Mouse (Mus musculus): ENCODE results near the gene Igf1. TPM values are rescaled to one million over a fixed set of nuclear protein-coding genes. Genes with fewer than 3 reads are reported as not detected.

The Igf1 gene
- 10 to 100 TPM; 17.1 to 17.5 TPM for total RNA-seq (2021)
- long read RNA-seq, experiment 1, full-length matches to known transcripts: 2 of 3 reads
- long read RNA-seq, experiment 1, partial matches to known transcripts: 1 of 3 reads
- long read RNA-seq, experiment 1, other reads (novel, unspliced or antisense): 0 of 3 reads
- long read RNA-seq, experiment 2, full-length matches to known transcripts: 4 of 12 reads
- long read RNA-seq, experiment 2, partial matches to known transcripts: 0 of 12 reads
- long read RNA-seq, experiment 2, other reads (novel, unspliced or antisense): 8 of 12 reads

GRCm38 (mm10) chr10:87858013-87858806 lies at the start of gene Igf1:
TSS of gene Igf1 (plus strand) at chr10:87858265.
- intact Hi-C loops (cut with DNase I): loop anchor here (10.0 kb wide), 2 partner anchors 267 to 447 kb away; no protein-coding TSS in a partner anchor
- DNase-seq (ENCODE audit: low spot score in 2 of 2): no peak

GRCm38 (mm10) chr10:87812157-87813072 lies 45.6 kb upstream of the Igf1 start:
- intact Hi-C loops (cut with DNase I): no loop called here
- DNase-seq (ENCODE audit: low spot score in 2 of 2): no peak

GRCm38 (mm10) chr10:87813073-87813590 lies 44.9 kb upstream of the Igf1 start:
- peak; percentile 26 to 41 for DNase-seq (ENCODE audit: low spot score in 2 of 2)
- intact Hi-C loops (cut with DNase I): no loop called here

GRCm38 (mm10) chr10:87816861-87817260 lies 41.2 kb upstream of the Igf1 start:
- peak; percentile 4 to 6 for DNase-seq (ENCODE audit: low spot score in 2 of 2)
- intact Hi-C loops (cut with DNase I): no loop called here

GRCm38 (mm10) chr10:87817786-87818185 lies 40.3 kb upstream of the Igf1 start:
- no peak for DNase-seq (ENCODE audit: low spot score in 2 of 2)
- intact Hi-C loops (cut with DNase I): no loop called here

GRCm38 (mm10) chr10:87821906-87822305 lies 36.2 kb upstream of the Igf1 start:
- no peak for DNase-seq (ENCODE audit: low spot score in 2 of 2)
- intact Hi-C loops (cut with DNase I): no loop called here

GRCm38 (mm10) chr10:87830012-87830411 lies 28.1 kb upstream of the Igf1 start:
- intact Hi-C loops (cut with DNase I): no loop called here
- DNase-seq (ENCODE audit: low spot score in 2 of 2): no peak

- intact Hi-C loops (cut with DNase I): no loop called here
- no peak for DNase-seq (ENCODE audit: low spot score in 2 of 2)
These were observed 27.4 kb upstream of the Igf1 start for GRCm38 (mm10) chr10:87830639-87831038.

GRCm38 (mm10) chr10:87832101-87832500 lies 26.0 kb upstream of the Igf1 start:
- no peak for DNase-seq (ENCODE audit: low spot score in 2 of 2)
- intact Hi-C loops (cut with DNase I): no loop called here

- intact Hi-C loops (cut with DNase I): no loop called here
- no peak for DNase-seq (ENCODE audit: low spot score in 2 of 2)
These were observed 18.6 kb upstream of the Igf1 start for GRCm38 (mm10) chr10:87839454-87839853.

- intact Hi-C loops (cut with DNase I): no loop called here
These were observed 15.6 kb upstream of the Igf1 start for GRCm38 (mm10) chr10:87842501-87842900.

GRCm38 (mm10) chr10:87844917-87845552 lies 13.0 kb upstream of the Igf1 start:
- DNase-seq (ENCODE audit: low spot score in 2 of 2): no peak
- intact Hi-C loops (cut with DNase I): no loop called here

More at GRCm38 (mm10) chr10:87842501-87842900, 15.6 kb upstream of the Igf1 start:
- DNase-seq (ENCODE audit: low spot score in 2 of 2): no peak

- intact Hi-C loops (cut with DNase I): no loop called here
These were observed 10.2 kb upstream of the Igf1 start for GRCm38 (mm10) chr10:87847882-87848281.

GRCm38 (mm10) chr10:87848419-87848818 lies 9.6 kb upstream of the Igf1 start:
- intact Hi-C loops (cut with DNase I): no loop called here

More at GRCm38 (mm10) chr10:87847882-87848281, 10.2 kb upstream of the Igf1 start:
- no peak for DNase-seq (ENCODE audit: low spot score in 2 of 2)

GRCm38 (mm10) chr10:87851492-87851891 lies 6.6 kb upstream of the Igf1 start:
- no peak for DNase-seq (ENCODE audit: low spot score in 2 of 2)
- intact Hi-C loops (cut with DNase I): loop anchor here (10.0 kb wide), 2 partner anchors 273 to 453 kb away; no protein-coding TSS in a partner anchor

More at GRCm38 (mm10) chr10:87848419-87848818, 9.6 kb upstream of the Igf1 start:
- no peak for DNase-seq (ENCODE audit: low spot score in 2 of 2)

- peak; percentile 53 to 62 for DNase-seq (ENCODE audit: low spot score in 2 of 2)
- intact Hi-C loops (cut with DNase I): loop anchor here (10.0 kb wide), 2 partner anchors 270 to 450 kb away; no protein-coding TSS in a partner anchor
These were observed 3.7 kb upstream of the Igf1 start for GRCm38 (mm10) chr10:87854408-87854807.

- DNase-seq (ENCODE audit: low spot score in 2 of 2): no peak
- intact Hi-C loops (cut with DNase I): loop anchor here (10.0 kb wide), 2 partner anchors 269 to 449 kb away; no protein-coding TSS in a partner anchor
These were observed 2.5 kb upstream of the Igf1 start for GRCm38 (mm10) chr10:87855423-87856122.
